Mouse (Mus musculus) liver, adult 2 months (tissue): ENCODE measurements around the gene Olfr324.

Source experiments
- CTCF ChIP-seq: fragments of 200-500 bp; IDR thresholded peaks from 2 replicates; pipeline ENCODE4 v1.5.1; 2011; ENCODE audit warnings: low read depth, low read length, control low read depth
- POLR2A ChIP-seq: fragments of 200-500 bp; IDR thresholded peaks from 2 replicates; pipeline ENCODE4 v1.6.1; 2011; ENCODE audit warnings: low read length, control low read depth; ENCODE audit not compliant: insufficient read depth; ENCODE audit errors: extremely low read depth

GRCm38 (mm10) chr11:58636376-58636977, 41.6 kb downstream of the Olfr324 start:
- TF ChIP-seq CTCF (peak; percentile 95), POLR2A (no peak)
